Mouse (Mus musculus): ENCODE measurements around the gene Crtc2.
"Not testable (repeated sequence)": the region's sequence is repeated elsewhere in the genome, so short reads cannot be mapped to it uniquely, and the experiment has no call there.

The Crtc2 gene

GRCm38 (mm10) chr3:90266901-90267775, 13.2 kb downstream of the Crtc2 start:
- no peak for DNase-seq

- DNase-seq: no peak
Observed at GRCm38 (mm10) chr3:90268190-90268589, 14.2 kb downstream of the Crtc2 start.

GRCm38 (mm10) chr3:90268971-90269370, 15.0 kb downstream of the Crtc2 start:
- no peak for DNase-seq

- DNase-seq: no peak
Observed at GRCm38 (mm10) chr3:90270784-90271183, 16.8 kb downstream of the Crtc2 start.

- no peak for DNase-seq
Observed at GRCm38 (mm10) chr3:90272170-90272569, 18.2 kb downstream of the Crtc2 start.

GRCm38 (mm10) chr3:90273855-90274254, 19.9 kb downstream of the Crtc2 start:
- no peak for DNase-seq

- DNase-seq: no peak
Observed at GRCm38 (mm10) chr3:90275286-90275685, 21.3 kb downstream of the Crtc2 start.

- no peak for DNase-seq
Observed at GRCm38 (mm10) chr3:90276858-90277257, 22.9 kb downstream of the Crtc2 start.

- no peak for DNase-seq
Observed at GRCm38 (mm10) chr3:90277793-90278192, 23.8 kb downstream of the Crtc2 start.

- no peak for DNase-seq
Observed at GRCm38 (mm10) chr3:90278211-90278610, 24.2 kb downstream of the Crtc2 start.

GRCm38 (mm10) chr3:90279216-90279615, 25.3 kb downstream of the Crtc2 start:
- no peak for DNase-seq

- no peak for DNase-seq
Observed at GRCm38 (mm10) chr3:90279743-90280142, 25.8 kb downstream of the Crtc2 start.

GRCm38 (mm10) chr3:90280708-90281107, 26.7 kb downstream of the Crtc2 start:
- peak; percentile 37 for DNase-seq

- DNase-seq: no peak
Observed at GRCm38 (mm10) chr3:90284150-90284549, 30.2 kb downstream of the Crtc2 start.

- not testable (repeated sequence) for DNase-seq
Observed at GRCm38 (mm10) chr3:90289403-90289802, 35.4 kb downstream of the Crtc2 start.

- DNase-seq: no peak
Observed at GRCm38 (mm10) chr3:90290602-90291001, 36.6 kb downstream of the Crtc2 start.

GRCm38 (mm10) chr3:90291982-90292344, 38.0 kb downstream of the Crtc2 start:
- no peak for DNase-seq

- peak; percentile 99 for DNase-seq
Observed at GRCm38 (mm10) chr3:90292345-90293275, 38.6 kb downstream of the Crtc2 start, which contains the start of gene Gatad2b. Gatad2b (plus strand) TSS chr3:90293178.

GRCm38 (mm10) chr3:90293352-90294063, 39.5 kb downstream of the Crtc2 start:
- DNase-seq: peak; percentile 18

GRCm38 (mm10) chr3:90294064-90294440, 40.1 kb downstream of the Crtc2 start:
- DNase-seq: no peak

- no peak for DNase-seq
Observed at GRCm38 (mm10) chr3:90294651-90295050, 40.7 kb downstream of the Crtc2 start.

- DNase-seq: no peak
Observed at GRCm38 (mm10) chr3:90305801-90306200, 51.8 kb downstream of the Crtc2 start.

- DNase-seq: no peak
Observed at GRCm38 (mm10) chr3:90309589-90309988, 55.6 kb downstream of the Crtc2 start.

Data from right cerebral cortex, adult 18-20 months (tissue).